Mouse (Mus musculus) embryonic facial prominence, embryonic 11.5 days (tissue): ENCODE data around the gene Olfr767. TPM values are rescaled to one million over a fixed set of nuclear protein-coding genes. Genes with fewer than 3 reads are reported as not detected.

Experiments used
- ATAC-seq: fragments of 200-750 bp; cut with Nextera tagmentation; replicated peaks from 2 replicates; pipeline ENCODE4 v1.8.0; 2017; ENCODE audit warnings: low read depth; ENCODE audit not compliant: insufficient number of reproducible peaks, low FRiP score, low TSS enrichment
- DNase-seq: peaks from one replicate; pipeline ENCODE4 v3.0.0-alpha.2; 2015; ENCODE audit warnings: low spot score
- H3K27ac ChIP-seq: fragments of 300-500 bp; sonication (generic); replicated peaks from 2 replicates; pipeline ENCODE4 v1.5.1; 2014; ENCODE audit warnings: mild to moderate bottlenecking, low read depth, low read length, control low read depth
- H3K27me3 ChIP-seq: fragments of 300-500 bp; sonication (generic); 2 replicates; pipeline ENCODE4 v1.6.1; 2014; ENCODE audit warnings: mild to moderate bottlenecking, low read length, moderate library complexity, mixed read lengths; ENCODE audit not compliant: control insufficient read depth, insufficient read depth
- H3K36me3 ChIP-seq: fragments of 300-500 bp; sonication (generic); replicated peaks from 2 replicates; pipeline ENCODE4 v1.6.1; 2014; ENCODE audit warnings: low read depth, mild to moderate bottlenecking, low read length, moderate library complexity, mixed read lengths; ENCODE audit not compliant: control insufficient read depth, insufficient read depth
- H3K4me1 ChIP-seq: fragments of 300-500 bp; sonication (generic); 2 replicates; pipeline ENCODE4 v1.6.1; 2014; ENCODE audit warnings: low read length, mixed read lengths; ENCODE audit not compliant: control insufficient read depth, insufficient read depth
- H3K4me2 ChIP-seq: fragments of 300-500 bp; sonication (generic); 2 replicates; pipeline ENCODE4 v1.6.1; 2014; ENCODE audit warnings: low read depth, mild to moderate bottlenecking, control low read depth, low read length, moderate library complexity
- H3K4me3 ChIP-seq: fragments of 300-500 bp; sonication (generic); 2 replicates; pipeline ENCODE4 v1.5.1; 2014; ENCODE audit warnings: low read depth, low read length, control low read depth
- H3K9ac ChIP-seq: fragments of 300-500 bp; sonication (generic); replicated peaks from 2 replicates; pipeline ENCODE4 v1.6.1; 2014; ENCODE audit warnings: mild to moderate bottlenecking, control low read depth, low read length
- H3K9me3 ChIP-seq: fragments of 300-500 bp; sonication (generic); replicated peaks from 2 replicates; pipeline ENCODE4 v1.6.1; 2016; ENCODE audit warnings: mild to moderate bottlenecking, low read length, inconsistent platforms, mixed read lengths; ENCODE audit not compliant: control insufficient read depth
- WGBS: fragments of 180-500 bp; shearing (Covaris S2); extraction: QIAGEN DNeasy Blood & Tissue Kit; methylation state at CpG from one replicate; pipeline ENCODE4 v1.1.7; 2014; 5-methylcytosine and 5-hydroxymethylcytosine counted together
- polyA plus RNA-seq: library from polyadenylated mRNA; unstranded; fragments of >200 nt; fragmentation: Nextera tagmentation; extraction: Ambion mirVana; gene quantifications from 2 replicates; pipeline ENCODE4 v1.2.1, GENCODE M21; 2014

The Olfr767 gene
- polyA plus RNA-seq, 1 experiment from 2014 or later: not detected

DNA sequence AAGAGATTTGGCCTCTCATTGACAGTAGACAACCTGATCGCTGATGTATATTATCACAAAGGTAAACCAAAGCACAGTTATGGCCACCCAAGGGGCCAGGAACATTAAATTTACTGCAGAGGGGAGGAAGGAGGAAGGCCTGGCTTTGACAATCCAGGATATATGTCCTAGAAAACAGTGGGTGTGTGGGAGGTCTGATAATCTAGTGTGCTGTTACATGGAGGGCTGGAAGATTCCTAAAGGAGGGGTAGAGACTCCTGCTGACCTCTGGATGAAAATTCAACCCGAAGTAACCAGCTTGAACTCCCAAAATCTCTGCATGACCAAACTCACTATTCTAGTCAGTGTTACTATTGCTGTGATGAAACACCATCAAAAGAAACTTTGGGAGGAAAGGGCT is 54.4 kb downstream of the Olfr767 start:
- no peak overlapping the region for H3K4me2 ChIP-seq
- H3K27ac ChIP-seq: no peak overlapping the region
- DNase-seq: no peak
- no peaks in the 10 kb centered on the region for H3K4me1 ChIP-seq
- H3K9me3 ChIP-seq: no peaks in the 10 kb centered on the region
- no peak overlapping the region for H3K4me3 ChIP-seq
- no peaks in the 10 kb centered on the region for H3K36me3 ChIP-seq
- no peaks in the 10 kb centered on the region for H3K27me3 ChIP-seq
- ATAC-seq: no peak
- 86% methylated on average over 2 of the region's 2 CpGs for WGBS
- no peak overlapping the region for H3K9ac ChIP-seq

DNA sequence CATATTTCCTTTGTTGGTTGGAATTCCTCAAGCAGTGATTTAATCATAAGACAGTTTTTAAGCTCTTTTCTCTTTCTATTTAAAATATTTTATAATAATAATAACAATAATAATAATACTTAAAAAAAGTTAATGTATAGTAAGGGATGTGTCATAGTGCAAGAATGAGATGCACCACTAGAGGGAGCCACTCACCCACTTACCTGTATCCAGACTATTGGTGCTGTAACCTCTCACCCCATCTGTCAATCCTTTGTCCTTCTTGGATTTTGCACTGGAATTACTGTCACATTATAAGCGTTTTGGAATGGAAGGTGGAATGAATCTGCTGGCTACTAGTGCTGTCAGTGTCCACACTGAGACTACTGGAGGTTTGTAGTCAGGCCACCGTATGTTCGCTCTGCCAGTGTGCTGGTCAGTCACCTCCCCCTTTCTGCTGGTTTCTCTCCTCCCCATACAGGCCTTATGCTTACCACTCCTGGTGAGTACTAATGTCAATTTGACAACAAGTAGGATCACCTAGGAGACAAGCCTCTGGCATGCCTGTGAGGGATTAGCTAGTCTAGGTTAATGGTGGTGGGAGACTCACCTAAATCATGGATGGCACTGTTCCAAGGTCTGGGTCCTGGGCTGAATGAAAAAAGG is 56.6 kb downstream of the Olfr767 start:
- no peaks in the 10 kb centered on the region for H3K27me3 ChIP-seq
- no peak overlapping the region for H3K9ac ChIP-seq
- 62% methylated on average over 3 of the region's 3 CpGs for WGBS
- no peaks in the 10 kb centered on the region for H3K4me1 ChIP-seq
- no peaks in the 10 kb centered on the region for H3K9me3 ChIP-seq
- DNase-seq (peak; percentile 74), ATAC-seq (no peak)
- H3K4me2 ChIP-seq: no peak overlapping the region
- no peak overlapping the region for H3K4me3 ChIP-seq
- H3K27ac ChIP-seq: no peak overlapping the region
- no peaks in the 10 kb centered on the region for H3K36me3 ChIP-seq

Other genes starting within 250 kb of the Olfr767 start
- 10.5 and 10.9 TPM in 2 replicates for gene Gdf11, start 191.2 kb downstream of the Olfr767 start, polyA plus RNA-seq
- 324 and 334 TPM in 2 replicates for gene Cd63, start 181.9 kb downstream of the Olfr767 start, polyA plus RNA-seq
- 9.2 and 11.4 TPM in 2 replicates for gene Rdh5, start 160.0 kb downstream of the Olfr767 start, polyA plus RNA-seq
- gene Bloc1s1, start 158.9 kb downstream of the Olfr767 start, polyA plus RNA-seq: 196 and 213 TPM in 2 replicates
- gene Itga7, start 149.1 kb downstream of the Olfr767 start, polyA plus RNA-seq: 2.3 and 2.7 TPM in 2 replicates
- gene Mettl7b, start 121.9 kb downstream of the Olfr767 start, polyA plus RNA-seq: not detected in 2 replicates
- gene Olfr9, start 93.5 kb downstream of the Olfr767 start, polyA plus RNA-seq: not detected in 2 replicates
- gene Olfr763, start 72.1 kb downstream of the Olfr767 start, polyA plus RNA-seq: not detected in 2 replicates
- gene Olfr764-ps1, start 43.0 kb downstream of the Olfr767 start, polyA plus RNA-seq: not detected in 2 replicates
- gene Olfr765, start 32.9 kb downstream of the Olfr767 start, polyA plus RNA-seq: not detected in 2 replicates
- not detected in 2 replicates for gene Olfr766-ps1, start 13.9 kb downstream of the Olfr767 start, polyA plus RNA-seq
- gene Olfr768, start 16.5 kb upstream of the Olfr767 start, polyA plus RNA-seq: not detected in 2 replicates
- not detected in 2 replicates for gene Olfr769, start 35.0 kb upstream of the Olfr767 start, polyA plus RNA-seq
- gene Olfr770, start 56.1 kb upstream of the Olfr767 start, polyA plus RNA-seq: not detected in 2 replicates
- gene Olfr771, start 81.8 kb upstream of the Olfr767 start, polyA plus RNA-seq: not detected in 2 replicates
- gene Olfr772, start 95.0 kb upstream of the Olfr767 start, polyA plus RNA-seq: not detected in 2 replicates
- gene Olfr773, start 104.5 kb upstream of the Olfr767 start, polyA plus RNA-seq: not detected in 2 replicates
- not detected in 2 replicates for gene Olfr774, start 153.3 kb upstream of the Olfr767 start, polyA plus RNA-seq
- gene Olfr775, start 165.5 kb upstream of the Olfr767 start, polyA plus RNA-seq: not detected in 2 replicates
- gene Olfr776, start 176.2 kb upstream of the Olfr767 start, polyA plus RNA-seq: not detected in 2 replicates
- not detected in 2 replicates for gene Olfr777, start 188.6 kb upstream of the Olfr767 start, polyA plus RNA-seq
- gene Olfr780, start 235.2 kb upstream of the Olfr767 start, polyA plus RNA-seq: not detected in 2 replicates
- not detected in 2 replicates for gene Olfr781, start 245.9 kb upstream of the Olfr767 start, polyA plus RNA-seq